Mouse (Mus musculus) lung, embryonic 16.5 days (tissue): ENCODE results near the gene Ptpn11. TPM values are rescaled to one million over a fixed set of nuclear protein-coding genes. Genes with fewer than 3 reads are reported as not detected.

Experiments
- ATAC-seq: fragments of 200-750 bp; cut with Nextera tagmentation; 2 replicates; pipeline ENCODE4 v1.8.0; 2017; ENCODE audit warnings: low read depth, mild to moderate bottlenecking, moderate library complexity
- H3K27ac ChIP-seq: fragments of 300-500 bp; sonication (generic); 2 replicates; pipeline ENCODE4 v1.5.1; 2014; ENCODE audit warnings: mild to moderate bottlenecking, control low read depth, low read length
- H3K27me3 ChIP-seq: fragments of 300-500 bp; sonication (generic); 2 replicates; pipeline ENCODE4 v1.6.1; 2014; ENCODE audit warnings: low read depth, low read length, mixed read lengths; ENCODE audit not compliant: control insufficient read depth, insufficient read depth
- H3K36me3 ChIP-seq: fragments of 300-500 bp; sonication (generic); 2 replicates; pipeline ENCODE4 v1.6.1; 2014; ENCODE audit warnings: low read length; ENCODE audit not compliant: control insufficient read depth, insufficient read depth
- H3K4me1 ChIP-seq: fragments of 300-500 bp; sonication (generic); replicated peaks from 2 replicates; pipeline ENCODE4 v1.6.1; 2014; ENCODE audit warnings: low read length, mixed read lengths; ENCODE audit not compliant: control insufficient read depth, insufficient read depth
- H3K4me2 ChIP-seq: fragments of 300-500 bp; sonication (generic); 2 replicates; pipeline ENCODE4 v1.6.1; 2014; ENCODE audit warnings: low read depth, low read length, control low read depth
- H3K4me3 ChIP-seq: fragments of 300-500 bp; sonication (generic); 2 replicates; pipeline ENCODE4 v1.5.1; 2014; ENCODE audit warnings: mild to moderate bottlenecking, low read length, control low read depth
- H3K9ac ChIP-seq: fragments of 300-500 bp; sonication (generic); 2 replicates; pipeline ENCODE4 v1.6.1; 2014; ENCODE audit warnings: low read length, control low read depth
- H3K9me3 ChIP-seq: fragments of 300-500 bp; sonication (generic); 2 replicates; pipeline ENCODE4 v1.6.1; 2016; ENCODE audit warnings: low read length; ENCODE audit not compliant: control insufficient read depth
- WGBS: fragments of 180-500 bp; shearing (Covaris S2); extraction: QIAGEN DNeasy Blood & Tissue Kit; methylation state at CpG from one replicate; pipeline ENCODE4 v1.1.7; 2014; 5-methylcytosine and 5-hydroxymethylcytosine counted together
- polyA plus RNA-seq: library from polyadenylated mRNA; unstranded; fragments of >200 nt; fragmentation: Nextera tagmentation; extraction: Ambion mirVana; gene quantifications from 2 replicates; pipeline ENCODE4 v1.2.1, GENCODE M21; 2015

The Ptpn11 gene
- polyA plus RNA-seq, 1 experiment from 2014 or later = 18.0 TPM

GRCm38 (mm10) chr5:121149246-121149645 lies 42.0 kb downstream of the Ptpn11 start:
- no peak overlapping the region for H3K4me3 ChIP-seq
- no peak overlapping the region for H3K9ac ChIP-seq
- peaks cover 29% of the 10 kb centered on the region for H3K36me3 ChIP-seq
- H3K27me3 ChIP-seq = no peaks in the 10 kb centered on the region
- 53% methylated on average over 1 of the region's 1 CpGs for WGBS
- H3K9me3 ChIP-seq = no peaks in the 10 kb centered on the region
- H3K27ac ChIP-seq = no peak overlapping the region
- no peaks in the 10 kb centered on the region for H3K4me1 ChIP-seq
- H3K4me2 ChIP-seq = no peak overlapping the region
- ATAC-seq = no peak

GRCm38 (mm10) chr5:121146275-121146674 lies 44.9 kb downstream of the Ptpn11 start:
- H3K4me2 ChIP-seq = no peak overlapping the region
- peaks cover 41% of the 10 kb centered on the region for H3K36me3 ChIP-seq
- no peak overlapping the region for H3K4me3 ChIP-seq
- no peak for ATAC-seq
- no peaks in the 10 kb centered on the region for H3K27me3 ChIP-seq
- H3K9me3 ChIP-seq = no peaks in the 10 kb centered on the region
- H3K4me1 ChIP-seq = no peaks in the 10 kb centered on the region
- 88% methylated on average over 5 of the region's 5 CpGs for WGBS
- H3K9ac ChIP-seq = no peak overlapping the region
- no peak overlapping the region for H3K27ac ChIP-seq

- Histone ChIP-seq H3K4me3 (no peak overlapping the region), H3K36me3 (peaks cover 44% of the 10 kb centered on the region), H3K9me3 (no peaks in the 10 kb centered on the region), H3K27ac (no peak overlapping the region), H3K4me2 (no peak overlapping the region), H3K9ac (no peak overlapping the region), H3K4me1 (no peaks in the 10 kb centered on the region), H3K27me3 (no peaks in the 10 kb centered on the region)
- no peak for ATAC-seq
- WGBS = 78% methylated on average over 5 of the region's 5 CpGs
Measured at GRCm38 (mm10) chr5:121145609-121146008, 45.6 kb downstream of the Ptpn11 start.

- H3K4me1 ChIP-seq = no peaks in the 10 kb centered on the region
- peaks cover 45% of the 10 kb centered on the region for H3K36me3 ChIP-seq
- H3K9ac ChIP-seq = no peak overlapping the region
- H3K4me3 ChIP-seq = no peak overlapping the region
- 79% methylated on average over 13 of the region's 13 CpGs for WGBS
- no peaks in the 10 kb centered on the region for H3K9me3 ChIP-seq
- no peak overlapping the region for H3K4me2 ChIP-seq
- no peak for ATAC-seq
- no peak overlapping the region for H3K27ac ChIP-seq
- H3K27me3 ChIP-seq = no peaks in the 10 kb centered on the region
Measured at GRCm38 (mm10) chr5:121144441-121145238, 46.6 kb downstream of the Ptpn11 start.

- ATAC-seq = no peak
- WGBS = 92% methylated on average over 14 of the region's 14 CpGs
- Histone ChIP-seq H3K27me3 (no peaks in the 10 kb centered on the region), H3K9me3 (no peaks in the 10 kb centered on the region), H3K4me2 (no peak overlapping the region), H3K36me3 (peaks cover 36% of the 10 kb centered on the region), H3K9ac (no peak overlapping the region), H3K27ac (no peak overlapping the region), H3K4me1 (no peaks in the 10 kb centered on the region), H3K4me3 (no peak overlapping the region)
Measured at GRCm38 (mm10) chr5:121142431-121143119, 48.6 kb downstream of the Ptpn11 start.

- peaks cover 36% of the 10 kb centered on the region for H3K36me3 ChIP-seq
- H3K9ac ChIP-seq = no peak overlapping the region
- H3K9me3 ChIP-seq = no peaks in the 10 kb centered on the region
- H3K4me2 ChIP-seq = no peak overlapping the region
- no peaks in the 10 kb centered on the region for H3K27me3 ChIP-seq
- no peak overlapping the region for H3K27ac ChIP-seq
- no peak for ATAC-seq
- H3K4me1 ChIP-seq = no peaks in the 10 kb centered on the region
- no peak overlapping the region for H3K4me3 ChIP-seq
- WGBS = 69% methylated on average over 7 of the region's 7 CpGs
Measured at GRCm38 (mm10) chr5:121140276-121140675, 50.9 kb downstream of the Ptpn11 start.

- Histone ChIP-seq H3K9me3 (no peaks in the 10 kb centered on the region), H3K4me2 (no peak overlapping the region), H3K27ac (no peak overlapping the region), H3K9ac (no peak overlapping the region), H3K4me3 (no peak overlapping the region), H3K27me3 (no peaks in the 10 kb centered on the region), H3K4me1 (no peaks in the 10 kb centered on the region), H3K36me3 (peaks cover 32% of the 10 kb centered on the region)
- 93% methylated on average over 8 of the region's 8 CpGs for WGBS
- no peak for ATAC-seq
Measured at GRCm38 (mm10) chr5:121137125-121137524, 54.1 kb downstream of the Ptpn11 start.

- ATAC-seq = no peak
- WGBS = 89% methylated on average over 3 of the region's 3 CpGs
- Histone ChIP-seq H3K36me3 (peaks cover 24% of the 10 kb centered on the region), H3K9ac (no peak overlapping the region), H3K27ac (no peak overlapping the region), H3K9me3 (no peaks in the 10 kb centered on the region), H3K27me3 (no peaks in the 10 kb centered on the region), H3K4me2 (no peak overlapping the region), H3K4me3 (no peak overlapping the region), H3K4me1 (no peaks in the 10 kb centered on the region)
Measured at GRCm38 (mm10) chr5:121131801-121132200, 59.4 kb downstream of the Ptpn11 start.

GRCm38 (mm10) chr5:121129254-121129653 lies 61.9 kb downstream of the Ptpn11 start:
- ATAC-seq = no peak
- no peak overlapping the region for H3K27ac ChIP-seq
- 0 out of 2 replicates have a peak, but pooled peaks cover 2% of the 10 kb centered on the region for H3K9me3 ChIP-seq
- 94% methylated on average over 5 of the region's 5 CpGs for WGBS
- no peak overlapping the region for H3K4me3 ChIP-seq
- H3K4me1 ChIP-seq = no peaks in the 10 kb centered on the region
- no peaks in the 10 kb centered on the region for H3K27me3 ChIP-seq
- H3K4me2 ChIP-seq = no peak overlapping the region
- H3K9ac ChIP-seq = no peak overlapping the region
- H3K36me3 ChIP-seq = peaks cover 17% of the 10 kb centered on the region
